Mouse (Mus musculus) intestine, embryonic 16.5 days (tissue): ENCODE results near the gene Ppp3ca. TPM values are rescaled to one million over a fixed set of nuclear protein-coding genes. Genes with fewer than 3 reads are reported as not detected.

ENCODE experiments used
- ATAC-seq: fragments of 200-750 bp; cut with Nextera tagmentation; 2 replicates; pipeline ENCODE4 v1.8.0; 2017; ENCODE audit warnings: moderate TSS enrichment, moderate library complexity
- H3K27ac ChIP-seq: fragments of 300-500 bp; sonication (generic); 2 replicates; pipeline ENCODE4 v1.5.1; 2014; ENCODE audit warnings: mild to moderate bottlenecking, low read length
- H3K27me3 ChIP-seq: fragments of 300-500 bp; sonication (generic); replicated peaks from 2 replicates; pipeline ENCODE4 v1.6.1; 2014; ENCODE audit warnings: low read length, control low read depth, mixed read lengths; ENCODE audit not compliant: control insufficient read depth, insufficient read depth
- H3K36me3 ChIP-seq: fragments of 300-500 bp; sonication (generic); 2 replicates; pipeline ENCODE4 v1.6.1; 2014; ENCODE audit warnings: low read length, control low read depth; ENCODE audit not compliant: control insufficient read depth, insufficient read depth
- H3K4me1 ChIP-seq: fragments of 300-500 bp; sonication (generic); 2 replicates; pipeline ENCODE4 v1.6.1; 2014; ENCODE audit warnings: low read length, control low read depth, mixed read lengths; ENCODE audit not compliant: control insufficient read depth, insufficient read depth
- H3K4me2 ChIP-seq: fragments of 300-500 bp; sonication (generic); 2 replicates; pipeline ENCODE4 v1.6.1; 2014; ENCODE audit warnings: low read depth, low read length, control low read depth
- H3K4me3 ChIP-seq: fragments of 300-500 bp; sonication (generic); 2 replicates; pipeline ENCODE4 v1.5.1; 2014; ENCODE audit warnings: mild to moderate bottlenecking, low read length
- H3K9ac ChIP-seq: fragments of 300-500 bp; sonication (generic); 2 replicates; pipeline ENCODE4 v1.6.1; 2014; ENCODE audit warnings: low read depth, low read length
- H3K9me3 ChIP-seq: fragments of 300-500 bp; sonication (generic); 2 replicates; pipeline ENCODE4 v1.6.1; 2016; ENCODE audit warnings: low read length, control low read depth; ENCODE audit not compliant: control insufficient read depth
- WGBS: fragments of 180-500 bp; shearing (Covaris S2); extraction: QIAGEN DNeasy Blood & Tissue Kit; methylation state at CpG from one replicate; pipeline ENCODE4 v1.1.7; 2014; 5-methylcytosine and 5-hydroxymethylcytosine counted together
- polyA plus RNA-seq: library from polyadenylated mRNA; unstranded; fragments of >200 nt; fragmentation: Nextera tagmentation; extraction: Ambion mirVana; gene quantifications from 2 replicates; pipeline ENCODE4 v1.2.1, GENCODE M21; 2015

The Ppp3ca gene
- polyA plus RNA-seq, 1 experiment from 2014 or later = 33.6 TPM

DNA sequence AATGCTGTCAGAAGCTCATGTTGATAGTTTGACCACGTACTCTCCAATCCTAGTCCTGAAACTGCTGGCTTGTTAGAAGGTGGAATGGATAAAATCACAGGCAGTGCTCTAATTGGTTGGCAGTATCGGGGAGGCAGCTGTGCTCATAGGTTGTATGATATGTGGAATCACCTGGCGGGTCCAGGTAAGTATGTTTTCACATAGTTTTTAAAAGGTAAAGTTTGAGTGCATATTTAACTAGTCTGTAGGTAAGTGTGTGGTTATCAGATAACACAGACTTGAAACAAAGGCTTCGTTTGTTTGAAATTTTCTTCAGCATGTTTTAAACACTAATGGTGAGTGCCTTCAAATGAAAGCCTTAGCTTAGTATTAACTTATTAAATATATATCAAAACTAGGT lies 136.0 kb downstream of the Ppp3ca start:
- 71% methylated on average over 4 of the region's 4 CpGs for WGBS
- 0 out of 2 replicates have a peak, but pooled peaks have one; percentile 16 for ATAC-seq
- no peak overlapping the region for H3K9ac ChIP-seq
- H3K36me3 ChIP-seq = no peaks in the 10 kb centered on the region
- H3K27ac ChIP-seq = no peak overlapping the region
- H3K4me2 ChIP-seq = no peak overlapping the region
- H3K4me3 ChIP-seq = no peak overlapping the region
- no peaks in the 10 kb centered on the region for H3K4me1 ChIP-seq
- no peaks in the 10 kb centered on the region for H3K9me3 ChIP-seq
- H3K27me3 ChIP-seq = no peaks in the 10 kb centered on the region

DNA sequence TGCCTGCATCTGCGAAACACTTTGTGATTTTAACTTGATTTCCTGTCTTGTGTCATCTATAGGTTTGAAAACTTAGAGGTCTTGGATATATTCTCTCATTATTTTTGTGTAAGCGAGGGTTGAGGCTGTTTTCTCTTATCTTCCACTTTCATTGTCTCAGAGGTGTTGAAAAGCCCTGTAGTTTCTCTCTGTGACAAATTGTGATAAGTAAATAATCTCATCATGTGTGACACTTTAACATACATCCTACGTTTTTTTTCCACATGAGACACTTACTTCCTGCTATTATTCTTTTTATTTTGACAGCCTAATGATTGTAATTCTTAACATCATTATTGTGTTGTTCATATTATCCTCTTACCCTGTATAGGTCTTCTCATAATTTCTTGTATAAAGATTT lies 140.3 kb downstream of the Ppp3ca start:
- no peak overlapping the region for H3K27ac ChIP-seq
- H3K36me3 ChIP-seq = no peaks in the 10 kb centered on the region
- H3K4me3 ChIP-seq = no peak overlapping the region
- no peaks in the 10 kb centered on the region for H3K9me3 ChIP-seq
- no peak for ATAC-seq
- H3K4me1 ChIP-seq = no peaks in the 10 kb centered on the region
- whole genome bisulfite sequencing = 67% methylated on average over 3 of the region's 3 CpGs
- H3K9ac ChIP-seq = no peak overlapping the region
- no peak overlapping the region for H3K4me2 ChIP-seq
- H3K27me3 ChIP-seq = no peaks in the 10 kb centered on the region

DNA sequence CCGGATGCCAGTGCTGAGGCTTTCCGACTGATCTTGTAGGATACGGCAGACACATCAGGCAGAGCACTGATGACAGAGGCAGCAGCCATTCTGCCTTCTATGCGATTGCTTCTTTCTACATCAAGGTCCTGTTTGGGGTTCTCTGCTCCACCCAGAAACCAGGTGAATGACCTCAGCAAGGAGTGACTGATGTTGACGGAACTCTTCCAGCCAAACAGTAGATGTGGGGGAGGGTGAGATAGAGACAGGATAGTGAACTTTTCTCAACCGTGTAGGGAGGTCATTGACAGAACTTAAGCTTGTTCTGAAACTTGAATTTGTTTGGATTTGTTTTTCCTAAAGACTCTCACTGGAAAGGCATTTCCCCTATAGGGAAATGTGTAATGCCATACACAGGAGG lies 142.2 kb downstream of the Ppp3ca start:
- Histone ChIP-seq H3K4me1 (no peaks in the 10 kb centered on the region), H3K36me3 (no peaks in the 10 kb centered on the region), H3K4me3 (no peak overlapping the region), H3K9me3 (no peaks in the 10 kb centered on the region), H3K9ac (no peak overlapping the region), H3K4me2 (no peak overlapping the region), H3K27ac (no peak overlapping the region), H3K27me3 (no peaks in the 10 kb centered on the region)
- 69% methylated on average over 6 of the region's 6 CpGs for WGBS
- ATAC-seq = no peak

DNA sequence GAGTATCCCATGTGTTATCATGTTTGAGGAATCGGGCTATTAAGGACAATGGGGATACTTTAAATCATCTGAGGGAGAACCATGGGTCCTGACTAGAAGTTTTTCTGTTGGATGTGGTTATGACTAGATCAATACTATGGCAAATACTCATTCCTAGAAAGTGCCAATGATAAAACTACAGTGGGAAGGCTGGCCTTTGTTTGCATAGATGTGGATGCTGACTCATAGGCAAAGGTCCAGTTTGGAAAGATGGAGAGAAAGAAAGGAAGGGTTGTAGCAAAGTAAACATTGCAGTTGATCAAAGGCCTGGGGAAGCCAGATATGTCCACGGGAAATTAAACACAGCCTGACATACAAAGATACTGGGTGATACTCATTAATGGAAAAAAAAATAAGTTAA lies 142.9 kb downstream of the Ppp3ca start:
- Histone ChIP-seq H3K4me1 (no peaks in the 10 kb centered on the region), H3K36me3 (no peaks in the 10 kb centered on the region), H3K9ac (no peak overlapping the region), H3K27ac (no peak overlapping the region), H3K4me2 (no peak overlapping the region), H3K27me3 (no peaks in the 10 kb centered on the region), H3K9me3 (no peaks in the 10 kb centered on the region), H3K4me3 (no peak overlapping the region)
- no peak for ATAC-seq
- WGBS = 68% methylated on average over 2 of the region's 2 CpGs

DNA sequence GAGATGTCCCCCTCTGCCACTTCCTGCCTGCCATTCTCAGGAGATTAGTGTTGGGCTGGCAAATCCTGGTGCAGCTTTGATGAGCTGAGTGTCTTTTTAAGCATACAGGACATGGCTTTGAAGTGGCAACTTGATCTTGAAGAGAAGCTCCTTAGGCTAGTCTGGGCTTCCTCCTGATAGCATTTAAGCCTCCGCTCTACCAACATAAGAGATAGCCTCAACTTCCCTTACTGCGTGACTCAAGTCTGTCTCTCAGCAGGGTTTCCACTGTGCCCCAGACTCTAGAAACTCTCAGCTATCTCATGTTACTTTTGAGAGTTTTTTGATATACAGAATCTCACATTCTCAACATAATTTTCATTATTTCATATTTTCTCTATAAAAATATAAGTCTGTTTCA lies 144.0 kb downstream of the Ppp3ca start:
- H3K9ac ChIP-seq = no peak overlapping the region
- H3K4me1 ChIP-seq = no peaks in the 10 kb centered on the region
- no peak overlapping the region for H3K4me3 ChIP-seq
- no peaks in the 10 kb centered on the region for H3K9me3 ChIP-seq
- WGBS = 100% methylated on average over 2 of the region's 2 CpGs
- no peak for ATAC-seq
- H3K4me2 ChIP-seq = no peak overlapping the region
- H3K27me3 ChIP-seq = no peaks in the 10 kb centered on the region
- H3K36me3 ChIP-seq = no peaks in the 10 kb centered on the region
- H3K27ac ChIP-seq = no peak overlapping the region

DNA sequence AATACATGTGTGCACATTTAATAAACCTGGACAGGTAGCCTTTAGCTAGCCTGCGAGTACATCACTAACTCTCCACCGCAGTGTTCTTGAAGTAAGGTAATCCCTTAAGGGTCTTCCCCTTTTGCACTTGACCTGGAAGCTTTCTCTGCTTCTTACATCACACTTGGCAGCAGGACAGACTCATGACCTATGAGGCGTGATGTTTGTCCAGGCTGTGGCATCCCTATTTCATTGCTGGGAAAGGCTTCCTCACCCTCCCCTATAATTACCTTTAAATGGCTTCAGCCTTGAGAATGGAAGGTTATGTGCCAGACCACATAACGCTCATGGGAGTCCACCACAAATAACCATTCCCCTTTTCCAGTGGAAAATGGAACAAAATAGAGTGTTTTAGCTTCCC lies 145.0 kb downstream of the Ppp3ca start:
- Histone ChIP-seq H3K36me3 (no peaks in the 10 kb centered on the region), H3K27me3 (no peaks in the 10 kb centered on the region), H3K4me1 (no peaks in the 10 kb centered on the region), H3K9ac (no peak overlapping the region), H3K27ac (no peak overlapping the region), H3K4me3 (no peak overlapping the region), H3K4me2 (no peak overlapping the region), H3K9me3 (no peaks in the 10 kb centered on the region)
- 86% methylated on average over 4 of the region's 4 CpGs for WGBS
- no peak for ATAC-seq

DNA sequence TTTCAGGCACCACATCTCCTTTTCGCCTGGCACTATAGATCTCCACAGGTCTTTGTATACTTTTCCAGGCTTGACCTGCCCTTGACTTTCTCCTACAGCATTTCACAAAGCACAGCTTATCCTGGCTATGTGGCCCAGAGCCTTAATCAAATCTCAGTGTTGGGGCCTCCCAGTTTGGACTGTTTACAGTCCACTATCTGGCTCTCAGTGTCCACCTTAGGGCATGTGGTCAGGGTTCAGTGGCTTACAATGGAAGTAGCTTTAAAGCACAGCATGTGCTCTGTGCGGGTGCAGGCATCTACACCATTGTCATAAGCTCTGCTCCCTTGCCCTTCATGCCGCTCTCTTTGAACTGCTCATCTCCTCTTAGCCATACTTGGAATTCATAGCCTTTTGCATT lies 146.4 kb downstream of the Ppp3ca start:
- ATAC-seq = no peak
- Histone ChIP-seq H3K9ac (no peak overlapping the region), H3K27me3 (no peaks in the 10 kb centered on the region), H3K4me2 (no peak overlapping the region), H3K27ac (no peak overlapping the region), H3K4me1 (no peaks in the 10 kb centered on the region), H3K9me3 (no peaks in the 10 kb centered on the region), H3K4me3 (no peak overlapping the region), H3K36me3 (no peaks in the 10 kb centered on the region)
- 84% methylated on average over 3 of the region's 3 CpGs for WGBS

DNA sequence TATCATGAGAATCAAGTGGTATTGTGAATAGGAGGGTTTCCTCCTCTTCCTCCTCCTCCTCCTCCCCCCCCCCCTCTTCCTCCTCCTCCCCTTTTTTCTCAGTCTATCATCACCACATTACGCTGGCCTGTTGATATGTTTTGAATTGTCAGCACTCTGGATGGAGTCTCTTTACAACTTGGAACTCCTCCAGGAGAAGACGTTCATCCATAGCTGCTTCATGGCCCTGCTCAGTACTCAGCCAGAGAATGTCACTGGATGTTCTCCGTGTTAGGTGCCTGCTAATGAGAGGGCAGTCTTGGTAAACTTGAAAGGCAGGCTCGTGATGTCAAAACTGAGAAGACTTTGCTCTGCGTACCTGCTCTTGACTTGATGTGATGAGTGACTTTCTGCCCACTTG lies 149.1 kb downstream of the Ppp3ca start:
- Histone ChIP-seq H3K4me2 (no peak overlapping the region), H3K27ac (no peak overlapping the region), H3K9ac (no peak overlapping the region), H3K36me3 (no peaks in the 10 kb centered on the region; the same call in 1 of the 2 replicates), H3K9me3 (no peaks in the 10 kb centered on the region), H3K27me3 (no peaks in the 10 kb centered on the region), H3K4me1 (no peaks in the 10 kb centered on the region), H3K4me3 (no peak overlapping the region)
- 72% methylated on average over 5 of the region's 5 CpGs for WGBS
- no peak for ATAC-seq

DNA sequence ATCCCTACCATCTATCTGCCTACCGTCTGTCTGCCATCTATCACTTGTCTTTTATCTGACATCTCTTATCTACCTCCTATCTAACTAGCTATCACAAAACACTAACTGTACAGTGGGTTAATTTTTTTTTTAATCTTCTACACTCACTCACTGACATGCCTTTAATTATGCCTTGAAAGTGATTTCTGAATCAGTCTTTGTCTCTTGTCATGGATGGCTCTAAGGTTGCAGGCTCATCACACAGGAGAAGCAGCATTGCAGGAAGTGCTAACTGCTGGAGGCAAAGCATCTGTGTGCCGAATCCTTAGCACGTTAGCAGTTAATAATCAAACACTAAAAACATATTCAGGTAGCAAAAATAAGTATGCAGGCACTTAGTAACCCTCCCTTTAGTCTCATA lies 151.1 kb downstream of the Ppp3ca start:
- Histone ChIP-seq H3K9ac (no peak overlapping the region), H3K27me3 (no peaks in the 10 kb centered on the region), H3K4me2 (no peak overlapping the region), H3K4me3 (no peak overlapping the region), H3K9me3 (no peaks in the 10 kb centered on the region), H3K4me1 (no peaks in the 10 kb centered on the region), H3K27ac (no peak overlapping the region), H3K36me3 (no peaks in the 10 kb centered on the region; the same call in 1 of the 2 replicates)
- ATAC-seq = no peak
- WGBS = 74% methylated on average over 3 of the region's 3 CpGs

DNA sequence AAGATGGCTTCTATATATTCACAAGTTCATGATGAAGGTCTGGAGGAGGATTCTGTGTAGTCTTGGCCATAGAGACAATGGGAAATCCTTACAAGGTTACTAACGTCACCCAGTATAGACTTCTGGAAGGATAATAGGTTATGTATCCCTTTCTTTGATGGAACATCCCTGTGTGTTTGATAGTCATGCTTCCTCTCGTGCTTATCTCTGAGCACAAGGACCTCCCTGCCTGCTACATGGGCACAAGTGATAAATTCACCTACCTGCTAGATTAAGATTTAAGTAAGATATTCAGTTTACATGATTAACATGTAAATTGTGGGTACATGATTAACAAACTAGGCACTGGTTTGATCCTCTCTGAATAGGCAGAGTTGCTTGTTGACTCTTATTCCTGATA lies 152.1 kb downstream of the Ppp3ca start:
- Histone ChIP-seq H3K4me2 (no peak overlapping the region), H3K9me3 (no peaks in the 10 kb centered on the region), H3K4me1 (no peaks in the 10 kb centered on the region), H3K9ac (no peak overlapping the region), H3K27me3 (no peaks in the 10 kb centered on the region), H3K36me3 (no peaks in the 10 kb centered on the region; the same call in 1 of the 2 replicates), H3K27ac (no peak overlapping the region), H3K4me3 (no peak overlapping the region)
- ATAC-seq = no peak
- 82% methylated on average over 2 of the region's 2 CpGs for WGBS
